Mouse (Mus musculus): ENCODE measurements at regions not wholly inside any gene's neighbourhood (a gene's known extent, or its start where the extent isn't known, plus 50 kb on each side); places are given as distances from the start of the nearest gene placed in this dataset.

GRCm38 (mm10) chr11:112886139-112886538 lies 104.1 kb downstream of the Sox9 start:
- no peak for DNase-seq (ENCODE audit: low spot score in 2 of 2)

GRCm38 (mm10) chr11:112889760-112890159 lies 107.7 kb downstream of the Sox9 start:
- no peak for DNase-seq (ENCODE audit: low spot score in 2 of 2)

- DNase-seq (ENCODE audit: low spot score in 2 of 2) = no peak
Measured at GRCm38 (mm10) chr11:112897597-112897996, 115.6 kb downstream of the Sox9 start.

GRCm38 (mm10) chr11:112902618-112903017 lies 120.6 kb downstream of the Sox9 start:
- no peak for DNase-seq (ENCODE audit: low spot score in 2 of 2)

DNA sequence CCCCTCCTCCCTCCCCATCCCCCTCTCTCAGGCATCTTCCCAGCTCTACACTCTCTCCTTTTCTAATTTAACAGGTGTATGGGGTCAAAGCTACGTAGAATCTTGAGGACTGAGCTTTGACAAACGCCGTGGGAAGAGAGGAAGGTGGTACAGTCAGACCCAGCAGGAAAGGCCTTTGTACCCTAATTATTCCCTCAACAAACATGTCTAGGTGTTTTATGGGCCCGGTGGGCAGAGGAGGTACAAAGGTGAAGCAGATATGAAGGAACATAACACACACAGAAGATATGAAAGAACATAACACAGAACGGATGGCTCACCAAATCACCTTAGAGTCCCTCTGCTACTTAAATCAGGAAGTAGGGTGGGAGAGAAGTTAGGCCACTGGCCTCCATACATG lies 128.3 kb downstream of the Sox9 start:
- no peak for DNase-seq (ENCODE audit: low spot score in 2 of 2)

DNA sequence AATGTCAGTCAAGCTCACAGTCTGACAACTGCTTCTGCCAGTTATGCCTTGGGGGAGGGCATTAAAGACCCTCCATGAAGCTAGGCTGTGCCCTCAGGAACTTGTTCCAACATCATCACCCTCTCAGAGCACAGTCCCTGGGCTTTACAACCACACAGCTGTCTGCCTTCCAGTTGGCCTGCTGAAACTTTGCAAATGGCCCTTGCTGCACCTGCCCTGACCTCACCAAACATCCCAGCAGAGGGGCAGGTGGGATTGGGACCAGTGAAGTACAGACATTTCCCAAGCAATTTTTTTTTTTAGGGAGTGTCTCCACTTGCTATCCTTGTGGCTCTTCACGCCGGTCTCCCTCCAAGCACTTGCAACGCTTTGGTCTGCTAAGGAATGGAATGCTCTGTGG lies 130.9 kb downstream of the Sox9 start:
- DNase-seq (ENCODE audit: low spot score in 2 of 2) = no peak

DNA sequence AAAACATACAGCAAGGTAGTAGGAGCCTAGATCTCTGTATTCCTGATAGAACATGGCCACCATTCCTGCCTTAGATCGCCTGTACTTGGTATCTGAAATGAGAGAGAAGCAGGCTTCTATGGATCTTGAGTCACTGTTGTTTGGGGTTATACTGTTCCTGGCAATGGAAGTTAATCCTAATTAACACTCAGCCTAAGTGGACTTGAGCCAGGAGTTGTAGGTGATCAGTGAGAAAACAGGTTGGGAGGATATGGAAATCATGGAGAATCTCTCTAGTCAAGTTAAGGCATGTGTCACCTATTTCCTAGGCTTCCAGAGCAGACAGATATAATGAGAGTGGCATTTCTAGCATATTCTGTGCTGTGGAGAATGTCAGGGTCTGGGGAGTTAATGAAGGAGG lies 134.9 kb downstream of the Sox9 start:
- no peak for DNase-seq (ENCODE audit: low spot score in 2 of 2)

- DNase-seq (ENCODE audit: low spot score in 2 of 2) = no peak
Measured at GRCm38 (mm10) chr11:112920131-112920530, 138.1 kb downstream of the Sox9 start.

- DNase-seq (ENCODE audit: low spot score in 2 of 2) = no peak
Measured at GRCm38 (mm10) chr11:112924577-112924976, 142.6 kb downstream of the Sox9 start.

DNA sequence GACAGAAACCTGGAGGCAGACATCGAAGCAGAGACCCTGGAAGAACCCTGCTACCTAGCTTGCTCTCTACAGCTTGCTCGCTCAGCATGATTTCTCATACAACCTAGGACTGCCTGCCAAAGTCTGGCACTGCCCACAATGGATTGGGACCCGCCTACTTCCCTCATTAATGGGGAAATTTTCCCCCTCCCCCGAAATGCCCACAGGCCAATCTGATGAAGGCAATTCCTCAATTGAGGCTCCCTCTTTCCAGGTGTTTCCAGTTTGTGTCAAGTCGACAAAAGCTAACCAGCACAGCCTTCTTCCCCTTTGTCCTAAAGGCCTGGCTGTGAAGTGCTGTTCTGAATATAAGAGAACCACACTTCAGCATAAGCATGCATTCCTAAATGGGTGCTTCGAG lies 143.1 kb downstream of the Sox9 start:
- no peak for DNase-seq (ENCODE audit: low spot score in 2 of 2)

DNA sequence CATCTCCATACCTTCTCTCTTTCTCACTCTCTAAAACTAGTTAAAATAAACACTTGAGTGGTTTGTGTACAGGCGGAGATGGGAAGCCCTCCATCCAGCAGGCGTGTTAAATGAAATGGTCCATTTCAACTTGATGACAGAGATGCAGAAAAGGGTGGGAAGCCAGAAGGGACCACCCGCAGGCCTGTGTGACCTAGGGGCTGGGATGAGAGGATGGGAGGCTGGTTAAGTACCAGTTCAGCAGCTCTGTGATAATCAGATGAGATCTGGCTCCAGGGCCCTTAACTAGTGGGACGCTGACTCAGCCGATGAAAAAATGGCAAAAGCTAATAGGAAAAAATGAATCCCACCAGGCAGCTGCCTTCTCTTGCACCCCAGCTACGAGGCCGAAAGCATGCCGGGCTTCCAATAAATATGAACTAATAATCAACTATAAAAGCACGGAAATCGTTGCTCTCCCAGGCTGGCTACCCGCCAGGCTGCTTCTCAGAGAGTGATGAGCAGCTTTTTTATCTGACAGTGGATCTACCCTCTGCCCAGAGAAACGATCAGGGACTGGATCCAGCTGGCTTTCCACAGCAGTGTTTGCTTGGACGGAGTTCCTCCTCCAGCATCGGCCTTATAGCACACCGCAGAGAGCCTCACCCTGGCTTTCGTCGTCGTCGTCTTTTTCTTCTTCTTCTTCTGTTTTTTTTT lies 144.5 kb downstream of the Sox9 start:
- DNase-seq (ENCODE audit: low spot score in 2 of 2) = no peak

GRCm38 (mm10) chr11:112930186-112930808 lies 148.3 kb downstream of the Sox9 start:
- no peak for DNase-seq (ENCODE audit: low spot score in 2 of 2)

DNA sequence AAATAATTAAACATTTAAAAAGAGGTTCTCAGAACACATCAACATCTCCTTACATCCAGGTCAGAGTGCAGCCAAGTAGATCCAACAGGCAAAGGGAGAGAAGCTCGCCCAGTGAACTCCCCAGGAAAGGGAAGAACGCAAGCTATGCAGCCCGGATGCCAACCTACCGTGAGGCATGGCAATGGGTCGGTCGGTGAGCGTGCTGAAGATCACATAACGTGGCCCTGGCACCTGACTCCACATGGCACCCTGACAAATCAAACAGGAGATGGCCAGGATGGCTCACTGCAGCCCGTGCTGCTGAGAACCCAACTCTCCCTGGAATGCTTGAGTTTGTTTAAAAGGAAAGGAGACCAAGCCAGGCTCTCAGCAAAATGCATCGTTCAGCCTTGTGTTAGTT lies 156.0 kb downstream of the Sox9 start:
- DNase-seq (ENCODE audit: low spot score in 2 of 2) = no peak

DNA sequence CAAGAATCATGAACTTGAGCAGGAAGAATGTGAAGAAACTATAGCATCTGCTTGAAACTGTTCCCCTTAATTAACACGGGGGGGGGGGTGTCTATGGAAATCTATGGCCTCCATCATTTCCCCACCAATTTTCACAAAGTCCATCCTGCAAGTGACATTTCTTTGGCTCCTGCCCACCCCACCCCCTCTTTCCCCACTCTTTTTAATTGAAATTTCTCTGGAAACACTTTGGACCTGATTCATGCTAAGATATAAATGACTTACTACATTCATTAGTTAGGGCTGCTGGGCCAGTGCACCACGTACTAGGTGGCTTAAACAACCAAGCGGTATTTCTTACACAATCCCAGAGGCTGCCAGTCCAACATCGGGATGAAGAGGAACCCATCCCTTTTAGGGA lies 169.4 kb downstream of the Sox9 start:
- no peak for DNase-seq (ENCODE audit: low spot score in 2 of 2)

DNA sequence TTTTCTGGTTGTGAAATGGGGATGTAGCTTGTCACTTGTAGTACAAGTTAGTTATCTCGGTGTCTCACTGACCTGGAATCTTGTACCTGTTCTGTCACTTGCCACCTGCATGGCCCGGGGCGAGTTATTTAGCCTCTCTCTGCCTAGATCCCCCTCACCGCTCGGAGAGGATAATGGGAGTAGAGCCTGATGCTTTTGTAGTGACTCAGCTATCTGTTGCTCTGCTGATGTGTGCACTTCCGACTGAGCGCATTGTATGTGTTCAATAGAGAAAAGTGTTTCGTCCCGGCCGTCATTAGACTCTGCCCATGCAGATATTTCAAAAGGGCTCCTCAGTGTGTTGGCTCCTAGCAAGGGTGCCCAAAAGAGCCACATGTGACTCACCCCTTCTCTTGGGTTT lies 170.3 kb downstream of the Sox9 start:
- no peak for DNase-seq (ENCODE audit: low spot score in 2 of 2)

- DNase-seq (ENCODE audit: low spot score in 2 of 2) = no peak
Measured at GRCm38 (mm10) chr11:112953491-112953890, 171.5 kb downstream of the Sox9 start.

DNA sequence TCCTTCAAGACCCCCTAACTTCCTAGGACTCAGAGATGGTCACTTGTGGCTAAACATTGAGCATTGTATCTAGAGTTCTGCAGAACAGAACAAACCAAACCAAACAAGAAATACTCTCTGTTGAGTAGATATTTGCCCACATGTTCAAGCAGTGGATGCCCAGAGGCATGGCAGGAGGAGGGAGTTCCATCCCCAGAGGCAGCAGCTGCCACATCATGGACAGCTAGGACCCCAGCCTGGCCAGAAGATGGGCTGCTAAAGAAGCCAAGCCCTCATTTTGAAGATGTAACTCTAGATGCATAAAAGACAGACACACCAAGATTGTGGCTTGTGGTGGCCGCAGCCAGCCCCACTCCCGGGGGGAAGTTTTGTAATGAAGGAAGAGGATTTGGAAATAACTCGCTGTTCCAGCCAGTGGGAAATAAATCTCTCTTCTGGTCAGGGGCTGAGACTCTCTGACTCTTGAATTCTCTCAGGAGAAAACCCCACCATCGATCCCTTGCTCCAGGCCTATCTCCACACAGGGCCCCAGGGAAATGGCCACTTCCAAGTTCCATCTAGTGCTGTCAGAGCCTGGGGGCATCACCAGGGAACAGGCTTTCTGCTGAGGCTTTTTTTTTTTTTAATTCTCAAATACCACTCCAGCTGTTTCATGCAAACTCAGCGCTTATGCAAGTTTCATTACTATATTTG lies 174.9 kb downstream of the Sox9 start:
- no peak for DNase-seq (ENCODE audit: low spot score in 2 of 2)

GRCm38 (mm10) chr11:112959609-112960008 lies 177.6 kb downstream of the Sox9 start:
- no peak for DNase-seq (ENCODE audit: low spot score in 2 of 2)

GRCm38 (mm10) chr11:112973286-112973685 lies 191.3 kb downstream of the Sox9 start:
- DNase-seq (ENCODE audit: low spot score in 2 of 2) = no peak

DNA sequence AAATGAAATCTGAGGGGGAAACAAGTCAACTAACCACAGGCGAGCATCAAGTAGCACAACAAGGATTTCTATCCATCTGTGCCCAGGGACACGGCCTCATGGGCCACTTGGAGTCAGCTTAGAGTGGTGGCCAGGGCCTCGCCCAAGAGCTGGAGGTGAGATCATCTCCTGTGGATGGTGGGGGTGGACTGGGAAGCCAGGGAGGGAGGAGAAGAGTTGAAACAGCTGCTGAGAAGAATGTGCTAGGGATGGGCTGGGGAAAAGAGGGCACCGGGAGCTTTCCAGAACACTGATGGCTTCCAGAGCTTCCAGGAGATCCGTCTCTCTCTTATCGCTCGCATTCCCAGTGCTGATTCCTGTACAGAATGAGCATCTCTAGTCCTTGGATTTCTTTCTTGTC lies 192.9 kb downstream of the Sox9 start:
- DNase-seq (ENCODE audit: low spot score in 2 of 2) = no peak

DNA sequence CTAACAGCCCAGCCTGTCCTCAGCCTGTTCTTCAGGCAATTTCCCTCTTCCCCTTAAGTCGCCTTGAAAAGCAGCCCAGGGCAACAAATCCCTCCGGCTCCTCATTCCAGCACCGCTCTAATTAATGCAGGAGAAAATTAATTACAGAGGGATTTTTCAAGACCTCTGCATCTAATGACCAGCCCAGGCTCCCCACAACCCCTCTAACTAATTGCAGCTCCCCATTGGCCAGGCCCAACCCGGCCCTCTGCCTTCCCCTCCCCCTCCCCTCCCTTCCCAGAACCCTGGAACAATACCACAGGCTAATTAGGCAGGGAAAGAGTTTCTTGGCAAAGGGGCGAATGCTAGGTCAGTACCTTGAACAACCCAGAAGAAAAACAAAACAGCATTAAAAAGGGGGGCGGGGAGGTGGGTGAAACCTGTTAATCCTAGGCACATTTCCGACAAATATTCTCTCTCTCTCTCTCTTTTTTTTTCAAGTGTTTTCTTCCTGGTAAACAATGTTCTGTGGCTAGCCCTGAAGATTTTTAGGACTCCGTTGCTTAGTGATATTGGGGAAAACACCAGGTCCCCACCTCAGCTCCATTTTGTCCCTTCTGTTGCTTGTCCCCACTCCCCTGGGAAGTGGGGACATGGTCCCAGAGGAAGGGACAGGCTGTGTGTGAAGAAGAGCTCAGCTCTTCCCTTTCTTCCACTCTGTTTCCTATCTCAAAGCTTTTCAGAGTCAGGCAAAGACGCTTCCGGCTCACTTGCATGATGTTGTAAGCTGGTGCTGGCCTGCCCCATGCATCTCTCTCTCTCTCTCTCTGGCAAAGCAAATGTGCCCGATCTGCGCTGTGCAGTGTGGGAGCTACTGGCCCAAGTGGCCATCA lies 195.1 kb downstream of the Sox9 start:
- DNase-seq (ENCODE audit: low spot score in 2 of 2) = no peak

- DNase-seq (ENCODE audit: low spot score in 2 of 2) = no peak
Measured at GRCm38 (mm10) chr11:112978884-112979283, 196.9 kb downstream of the Sox9 start.
